Mouse (Mus musculus) ovary, postnatal 14 days (tissue): Measurements from ENCODE around the gene Wfdc13.

Source experiments
- DNase-seq: peaks from one replicate; pipeline ENCODE4 v3.0.0; 2022; ENCODE audit warnings: low spot score

The Wfdc13 gene

GRCm38 (mm10) chr2:164684807-164685206, at the start of gene Wfdc13:
Gene Wfdc13 (plus strand): TSS chr2:164685107.
- DNase-seq = no peak

DNA sequence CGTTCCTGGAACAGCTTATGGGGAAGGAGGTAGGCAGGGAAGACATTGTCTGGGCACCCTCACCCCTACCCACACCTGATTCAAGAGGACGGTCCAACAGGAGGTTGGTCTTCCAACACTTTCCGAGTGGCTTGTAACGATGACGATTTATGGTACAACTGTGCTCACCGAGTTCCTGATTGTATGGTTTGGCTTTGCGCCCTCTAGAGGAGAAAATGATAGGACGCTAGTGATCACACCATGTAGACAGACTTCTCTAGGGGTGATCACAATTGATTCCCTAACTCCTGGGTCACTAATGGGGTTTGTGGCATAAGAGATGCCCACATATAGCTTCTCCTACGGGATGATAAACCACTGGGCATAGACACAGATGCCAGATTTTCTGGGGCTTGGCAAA, 49.6 kb upstream of the Wfdc13 start:
- DNase-seq = no peak

DNA sequence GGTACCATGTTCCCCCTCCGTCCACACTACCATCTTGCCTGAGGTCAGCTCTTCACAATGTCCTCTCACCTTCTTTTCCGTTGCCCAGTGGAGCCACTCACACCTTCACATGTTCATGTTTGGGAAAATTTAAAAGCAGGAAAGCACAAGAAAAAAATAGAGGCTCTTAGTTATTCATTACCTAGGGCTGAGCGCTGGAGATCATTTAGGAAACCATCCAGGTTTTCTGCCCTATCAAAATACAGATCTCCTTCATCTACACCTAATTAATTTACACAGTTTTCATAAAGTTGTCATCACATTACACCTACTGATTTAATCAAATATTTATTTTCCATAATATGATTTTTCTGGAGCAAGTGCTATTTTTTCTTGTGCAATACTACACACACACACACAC, 46.2 kb upstream of the Wfdc13 start, which contains the start of gene Wfdc16:
TSS of gene Wfdc16 (minus strand) at position 101 of the 400 bp plus-strand sequence.
- DNase-seq = no peak

DNA sequence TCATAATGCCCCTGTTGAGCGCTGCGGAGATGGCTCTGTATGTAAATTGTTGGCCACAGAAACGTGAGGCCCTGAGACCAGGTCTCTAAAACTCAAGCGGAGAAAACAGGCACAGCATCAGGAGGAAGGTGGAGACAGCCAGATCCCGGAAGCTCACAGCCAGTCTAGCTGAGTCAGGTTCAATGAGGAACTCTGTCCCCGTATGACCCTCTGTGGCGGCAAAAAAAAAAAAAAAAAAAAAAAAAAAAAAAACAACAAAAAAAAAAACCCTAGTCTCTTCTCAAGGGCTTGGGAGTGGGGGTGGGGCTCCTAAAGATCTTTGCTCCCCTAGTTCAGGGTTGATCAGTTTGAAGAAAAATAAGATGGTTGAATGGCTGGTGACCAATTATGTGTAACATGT, 43.8 kb upstream of the Wfdc13 start:
- DNase-seq = no peak

DNA sequence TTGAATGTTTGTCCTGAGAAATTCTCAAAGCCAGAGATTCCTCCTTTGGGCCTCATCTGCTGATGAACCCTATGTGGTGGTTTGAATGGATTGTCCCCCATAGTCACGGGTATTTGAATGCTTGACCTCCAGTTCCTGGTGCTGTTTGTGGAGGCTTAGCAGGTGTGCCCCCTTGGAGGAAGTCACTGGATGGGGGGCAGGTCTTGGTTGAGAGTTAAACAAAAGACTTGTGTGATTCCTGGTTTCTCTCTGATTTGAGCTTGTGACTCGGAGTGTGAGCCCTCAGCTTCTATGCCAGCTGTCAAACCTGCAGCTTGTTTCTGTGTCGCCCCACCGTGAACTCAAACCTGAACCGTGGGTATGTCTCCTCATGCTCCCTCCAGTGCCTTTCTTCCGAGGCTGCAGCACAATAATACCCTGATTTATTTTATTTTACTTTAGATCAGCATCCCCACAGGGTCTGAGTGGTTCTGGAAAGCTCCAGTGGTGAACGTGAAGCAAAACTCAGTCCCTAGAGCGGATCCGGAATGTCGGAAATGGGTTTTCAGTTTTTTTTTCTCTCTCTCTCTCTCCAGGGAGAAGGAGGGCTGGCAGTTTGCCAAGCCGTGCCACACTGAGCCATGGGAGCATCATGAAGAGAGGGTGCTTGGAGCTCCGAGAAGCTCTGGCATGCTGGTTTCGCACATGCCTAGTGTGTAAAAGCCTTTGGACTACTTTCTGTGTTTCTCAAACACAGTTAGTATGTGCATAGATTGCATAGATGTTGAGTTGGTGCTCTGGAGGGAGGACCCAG, 42.8 kb upstream of the Wfdc13 start:
- DNase-seq = no peak

GRCm38 (mm10) chr2:164655858-164656257, 29.0 kb upstream of the Wfdc13 start, which contains the start of gene Wfdc10:
Gene Wfdc10 (plus strand): TSS chr2:164656046.
- DNase-seq = peak; percentile 48

DNA sequence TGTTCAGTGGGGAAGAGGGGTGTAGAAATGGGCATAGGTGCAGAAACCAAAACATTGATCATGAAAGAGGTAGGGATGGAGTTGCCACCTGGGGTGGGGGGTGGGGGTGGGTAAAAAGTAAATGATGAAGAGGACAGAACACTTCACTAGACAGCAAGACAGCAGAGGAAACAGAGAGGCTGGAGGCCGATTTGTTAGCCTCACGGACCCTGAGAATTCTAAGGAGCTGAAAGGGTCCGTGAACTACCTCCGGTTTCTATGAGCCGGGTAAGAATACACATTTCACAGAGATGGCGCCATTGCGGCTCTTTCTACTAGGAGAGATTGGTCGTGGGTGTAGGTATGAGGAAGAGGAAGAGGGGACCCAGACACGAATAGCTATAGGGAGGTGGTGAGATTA, 28.4 kb upstream of the Wfdc13 start, which contains the start of gene Wfdc9:
TSS of gene Wfdc9 (minus strand) at position 101 of the 400 bp plus-strand sequence.
- no peak for DNase-seq

DNA sequence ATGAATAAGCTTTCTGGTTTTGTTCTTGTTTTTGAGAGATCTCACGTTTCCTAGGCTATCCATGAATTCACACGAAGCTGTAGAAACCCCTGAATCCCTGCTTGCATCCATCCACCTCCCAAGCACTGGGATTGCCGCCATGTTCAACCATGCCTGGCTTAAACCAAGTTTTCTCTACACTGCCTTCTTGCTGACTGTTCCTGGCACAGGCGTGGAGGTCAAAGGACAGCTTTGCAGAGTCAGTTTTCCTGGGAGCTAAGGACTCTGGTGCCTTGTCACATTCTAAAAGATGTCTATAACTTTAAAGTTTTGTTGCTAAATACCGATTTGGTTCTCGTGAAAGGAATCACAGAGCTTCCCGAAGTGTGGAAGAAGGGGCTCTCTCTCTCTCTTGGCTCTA, 20.1 kb upstream of the Wfdc13 start:
- no peak for DNase-seq

DNA sequence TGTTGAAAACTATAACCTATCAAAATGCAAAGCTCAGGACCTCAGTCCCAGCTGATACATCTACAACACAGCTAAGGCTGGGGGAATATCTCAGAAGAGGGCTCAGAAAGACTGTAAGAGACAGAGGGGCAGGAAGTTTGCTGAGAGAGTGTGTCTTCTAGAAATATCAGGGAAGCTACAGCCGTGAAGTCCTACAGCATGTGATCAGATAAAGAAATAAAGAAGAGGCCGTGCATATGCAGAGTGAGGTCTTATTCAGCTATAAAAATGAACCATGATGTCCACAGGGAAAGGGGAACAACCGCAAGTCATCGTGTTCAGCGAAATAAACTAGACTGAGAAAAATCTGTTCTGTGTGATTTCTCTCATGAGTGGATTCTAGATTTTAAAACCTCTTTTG, 14.6 kb upstream of the Wfdc13 start:
- no peak for DNase-seq

- no peak for DNase-seq
Measured at GRCm38 (mm10) chr2:164670938-164671337, 14.0 kb upstream of the Wfdc13 start.

- no peak for DNase-seq
Measured at GRCm38 (mm10) chr2:164673987-164674386, 10.9 kb upstream of the Wfdc13 start, which contains the start of gene Wfdc11. Gene Wfdc11 (minus strand): TSS chr2:164674087.

DNA sequence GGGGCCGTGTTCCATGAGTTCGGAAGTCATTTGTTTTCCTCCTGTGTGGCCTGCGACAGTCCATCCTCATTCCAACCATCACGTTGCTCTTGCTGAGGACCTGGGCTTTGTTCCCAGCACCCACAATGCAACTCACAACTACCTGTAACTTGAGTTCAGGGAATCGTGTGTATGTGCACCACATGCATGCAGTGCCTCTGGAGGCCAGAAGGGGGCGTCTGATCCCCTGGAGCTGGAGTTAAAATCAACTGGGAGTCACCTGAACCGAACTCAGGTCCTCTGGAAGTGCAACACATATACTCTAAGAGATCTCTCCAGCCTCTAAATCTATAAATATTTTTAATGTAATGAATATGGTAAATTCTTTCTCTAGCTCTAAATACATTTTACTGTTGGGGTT, 8.8 kb upstream of the Wfdc13 start:
- no peak for DNase-seq

DNA sequence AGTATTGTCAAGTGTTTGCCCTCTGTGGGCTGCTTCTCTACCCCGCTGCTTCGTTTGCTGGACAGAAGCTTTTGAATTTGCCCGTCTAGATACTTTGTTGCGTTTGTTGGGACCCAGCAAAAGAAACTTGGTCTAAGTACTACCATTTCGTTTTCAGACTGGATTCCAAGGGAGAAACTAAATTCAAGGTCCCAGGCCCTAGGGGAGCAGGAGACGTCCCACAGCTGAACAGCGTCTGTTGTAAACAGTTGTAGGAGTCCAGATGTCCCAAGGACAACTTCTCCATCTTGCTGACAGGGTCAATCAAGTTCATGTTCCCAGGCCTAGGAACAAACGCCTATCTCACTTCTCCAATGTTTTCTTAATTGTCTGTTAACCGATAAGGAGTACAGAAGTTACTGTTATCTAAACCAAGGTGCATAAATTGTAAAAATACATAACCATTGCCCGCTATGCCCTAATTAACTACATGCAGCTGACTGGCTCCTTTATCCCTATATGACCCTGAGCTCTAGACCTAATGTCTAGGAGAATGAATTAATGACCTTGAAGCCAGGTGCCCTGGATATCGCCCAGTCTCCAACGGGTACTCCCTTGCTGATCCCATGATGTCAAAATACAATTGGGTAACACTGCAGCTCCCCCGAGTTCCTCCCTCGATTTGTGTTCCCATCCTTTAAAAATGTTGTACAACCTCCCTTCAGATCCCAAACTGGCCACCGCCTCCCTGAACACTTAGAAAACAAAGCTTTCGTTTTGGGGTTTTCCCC, 7.8 kb upstream of the Wfdc13 start:
- no peak for DNase-seq

DNA sequence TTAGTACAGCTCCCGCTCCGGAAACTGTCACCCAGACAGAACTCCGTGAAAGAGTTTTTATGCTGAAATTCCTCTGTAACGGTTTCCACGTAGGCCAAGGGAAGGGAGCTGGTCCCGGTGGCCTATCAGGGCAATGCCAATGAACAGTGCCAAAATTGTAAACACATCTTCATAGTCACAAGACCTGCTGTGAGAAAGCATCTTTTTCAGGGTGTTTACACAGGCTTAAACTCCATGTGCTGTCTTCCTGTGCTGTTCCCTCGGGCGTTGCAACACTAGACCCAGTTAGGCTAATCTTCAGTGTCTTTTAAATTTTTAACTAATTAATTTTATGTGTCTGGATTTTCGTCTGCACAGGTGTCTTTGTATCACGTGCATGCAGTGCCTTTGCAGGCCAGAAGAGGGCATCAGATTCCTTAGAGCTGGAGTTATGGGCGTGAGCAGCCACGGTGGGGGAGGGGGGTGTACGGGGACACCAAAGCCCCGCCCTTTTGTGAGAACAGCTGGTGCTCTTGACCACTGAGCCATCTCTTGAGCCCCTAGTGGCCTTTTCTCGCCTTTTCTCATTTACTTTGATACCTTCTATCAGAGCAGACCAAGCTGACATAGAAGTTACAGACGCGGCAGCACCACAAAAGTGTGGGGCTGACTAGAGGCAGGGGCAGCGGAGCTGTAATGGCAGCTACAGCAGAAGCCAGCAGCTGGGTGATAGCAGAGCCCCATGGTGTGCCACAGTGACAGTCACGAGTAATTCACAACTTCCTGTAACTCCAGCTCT, 5.9 kb upstream of the Wfdc13 start:
- peak; percentile 60 for DNase-seq

- DNase-seq = no peak
Measured at GRCm38 (mm10) chr2:164679906-164680305, 5.0 kb upstream of the Wfdc13 start.

DNA sequence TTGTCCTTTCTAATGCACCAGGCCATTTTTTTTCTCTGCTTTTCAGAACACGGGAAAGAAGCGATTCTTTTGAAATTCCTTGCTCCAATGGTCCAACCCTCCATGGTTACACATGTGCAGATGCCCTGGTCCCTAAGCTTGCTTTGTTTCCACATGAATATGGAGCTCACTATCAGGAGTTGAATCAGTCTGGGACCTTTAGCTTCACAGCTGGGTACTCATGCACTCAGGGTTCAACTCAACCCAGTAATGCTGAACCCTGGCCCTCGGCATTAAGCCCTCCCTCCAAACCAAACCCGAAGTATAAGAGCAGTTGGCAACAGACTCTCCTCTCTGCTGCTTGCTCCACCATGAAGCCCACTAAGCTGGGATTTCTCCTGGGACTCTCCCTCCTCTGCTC, 13.3 kb downstream of the Wfdc13 start, which contains the start of gene Spint4:
TSS of gene Spint4 (plus strand) at position 301 of the 400 bp plus-strand sequence.
- DNase-seq = no peak

DNA sequence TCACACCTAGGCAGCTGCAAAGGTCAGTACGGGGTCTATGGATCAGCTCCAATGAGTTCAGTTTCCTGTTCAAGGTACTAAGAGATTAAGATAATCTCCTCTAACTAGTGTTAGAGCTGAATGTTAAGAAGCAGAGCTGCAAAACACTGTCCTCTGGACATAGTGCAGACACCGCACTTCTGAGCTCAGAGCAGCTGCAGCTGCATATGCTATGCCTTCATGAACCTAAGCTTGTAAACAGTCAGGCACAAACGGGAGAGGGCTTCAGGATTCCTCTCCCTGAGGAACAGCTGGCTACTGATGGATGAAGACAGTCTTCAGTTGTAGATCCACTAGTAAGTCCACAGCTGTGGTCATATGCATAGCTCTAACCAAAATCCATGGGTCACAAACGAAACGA, 16.1 kb downstream of the Wfdc13 start:
- DNase-seq = no peak

- no peak for DNase-seq
Measured at GRCm38 (mm10) chr2:164701761-164702160, 16.9 kb downstream of the Wfdc13 start.

DNA sequence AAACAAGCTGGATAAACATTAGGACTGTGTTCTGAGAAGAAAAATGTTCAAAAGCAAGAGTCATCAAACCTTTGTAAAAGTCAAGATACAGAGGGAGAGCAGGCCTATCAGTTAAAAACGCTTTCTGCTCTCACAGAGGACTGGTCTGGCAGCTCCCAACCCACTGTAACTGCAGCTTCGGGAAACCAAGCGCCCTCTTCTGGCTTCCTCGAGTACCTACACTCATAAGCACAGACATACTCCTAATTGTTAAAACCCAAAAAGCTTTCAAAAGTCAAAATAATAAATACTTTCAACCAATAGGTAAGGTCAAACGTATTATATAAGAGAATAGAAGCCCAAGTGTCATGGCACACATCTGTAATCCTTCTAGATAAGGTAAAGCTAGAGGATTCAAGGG, 19.3 kb downstream of the Wfdc13 start:
- DNase-seq = no peak

GRCm38 (mm10) chr2:164705328-164705727, 20.4 kb downstream of the Wfdc13 start:
- no peak for DNase-seq

- no peak for DNase-seq
Measured at GRCm38 (mm10) chr2:164705991-164706390, 21.1 kb downstream of the Wfdc13 start.

DNA sequence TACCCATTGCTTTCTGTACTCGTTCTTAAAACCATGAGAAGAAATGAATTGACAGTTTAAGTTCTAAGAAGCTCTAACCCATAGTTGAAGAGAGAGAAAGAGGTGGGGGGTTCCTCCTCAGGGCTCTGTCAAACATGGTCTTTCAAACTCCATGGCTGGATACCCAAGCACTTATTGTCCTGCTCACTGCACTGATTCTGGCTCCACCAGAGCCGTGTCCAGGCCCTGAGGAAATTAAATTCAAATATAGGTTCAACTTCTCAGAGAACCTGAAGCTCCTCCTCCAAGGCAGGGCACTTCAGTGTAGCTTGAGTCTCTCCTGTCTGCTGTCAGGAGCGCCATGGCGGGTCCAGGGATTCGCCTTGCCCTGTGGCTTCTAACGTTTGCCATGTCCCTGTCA, 30.1 kb downstream of the Wfdc13 start, which contains the start of gene Spint5:
TSS of gene Spint5 (plus strand) at position 301 of the 400 bp plus-strand sequence.
- no peak for DNase-seq
